Mouse (Mus musculus) cortical plate, adult 2 months (tissue): ENCODE data around the gene Fdxacb1. TPM values are rescaled to one million over a fixed set of nuclear protein-coding genes. Genes with fewer than 3 reads are reported as not detected.

Experiments used
- H3K27ac ChIP-seq: fragments of 200-500 bp; 2 replicates; pipeline ENCODE4 v1.5.1; 2012; ENCODE audit warnings: low read length, control low read depth, inconsistent platforms; ENCODE audit not compliant: insufficient read depth
- H3K4me1 ChIP-seq: fragments of 200-500 bp; 2 replicates; pipeline ENCODE4 v1.6.1; 2011; ENCODE audit warnings: low read length; ENCODE audit not compliant: control insufficient read depth, insufficient read depth
- H3K4me3 ChIP-seq: fragments of 200-500 bp; 2 replicates; pipeline ENCODE4 v1.5.1; 2011; ENCODE audit warnings: mild to moderate bottlenecking, low read length, control low read depth; ENCODE audit not compliant: insufficient read depth
- CTCF ChIP-seq: fragments of 200-500 bp; IDR thresholded peaks from 2 replicates; pipeline ENCODE4 v1.5.1; 2011; ENCODE audit warnings: mild to moderate bottlenecking, control low read depth, low read length; ENCODE audit not compliant: insufficient read depth; ENCODE audit errors: extremely low read depth
- POLR2A ChIP-seq: fragments of 200-500 bp; IDR thresholded peaks from 2 replicates; pipeline ENCODE4 v1.6.1; 2011; ENCODE audit warnings: mild to moderate bottlenecking, low read length, control low read depth; ENCODE audit not compliant: insufficient read depth; ENCODE audit errors: extremely low read depth
- polyA plus RNA-seq: library from polyadenylated mRNA; depleted of rRNA; stranded (reverse); fragments of >200 nt; gene quantifications from 2 replicates; pipeline ENCODE4 v1.2.3, GENCODE M21; 2012

Fdxacb1 gene
- polyA plus RNA-seq, 1 experiment = 7.9 TPM

- no peaks in the 10 kb centered on the region for H3K4me1 ChIP-seq
- no peak overlapping the region for H3K4me3 ChIP-seq
- no peak for TF ChIP-seq POLR2A
- no peak for TF ChIP-seq CTCF
- H3K27ac ChIP-seq = no peak overlapping the region
Measured at GRCm38 (mm10) chr9:50798368-50798767, 30.3 kb downstream of the Fdxacb1 start.

DNA sequence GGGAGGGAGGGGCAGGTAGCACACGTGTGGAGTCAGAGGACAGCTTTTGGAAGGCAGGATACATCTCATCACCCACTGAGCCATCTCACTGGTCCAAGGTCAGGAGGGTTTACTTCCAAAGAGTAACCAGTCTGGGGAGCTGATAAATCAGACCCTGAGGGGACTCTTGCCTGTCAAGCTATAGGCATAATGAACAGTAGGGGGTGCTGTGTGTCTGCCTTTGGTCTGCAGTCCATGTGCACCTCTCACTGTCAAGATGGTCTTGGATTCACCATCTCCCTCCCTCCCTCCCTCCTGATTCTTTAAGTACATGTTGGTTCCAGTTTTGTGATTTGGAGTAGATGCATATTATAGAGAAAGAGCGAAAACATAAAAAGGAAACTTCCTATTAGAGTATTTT is 32.9 kb downstream of the Fdxacb1 start:
- no peak for TF ChIP-seq POLR2A
- TF ChIP-seq CTCF = peak; percentile 79
- H3K4me1 ChIP-seq = no peaks in the 10 kb centered on the region
- no peak overlapping the region for H3K27ac ChIP-seq
- H3K4me3 ChIP-seq = no peak overlapping the region

DNA sequence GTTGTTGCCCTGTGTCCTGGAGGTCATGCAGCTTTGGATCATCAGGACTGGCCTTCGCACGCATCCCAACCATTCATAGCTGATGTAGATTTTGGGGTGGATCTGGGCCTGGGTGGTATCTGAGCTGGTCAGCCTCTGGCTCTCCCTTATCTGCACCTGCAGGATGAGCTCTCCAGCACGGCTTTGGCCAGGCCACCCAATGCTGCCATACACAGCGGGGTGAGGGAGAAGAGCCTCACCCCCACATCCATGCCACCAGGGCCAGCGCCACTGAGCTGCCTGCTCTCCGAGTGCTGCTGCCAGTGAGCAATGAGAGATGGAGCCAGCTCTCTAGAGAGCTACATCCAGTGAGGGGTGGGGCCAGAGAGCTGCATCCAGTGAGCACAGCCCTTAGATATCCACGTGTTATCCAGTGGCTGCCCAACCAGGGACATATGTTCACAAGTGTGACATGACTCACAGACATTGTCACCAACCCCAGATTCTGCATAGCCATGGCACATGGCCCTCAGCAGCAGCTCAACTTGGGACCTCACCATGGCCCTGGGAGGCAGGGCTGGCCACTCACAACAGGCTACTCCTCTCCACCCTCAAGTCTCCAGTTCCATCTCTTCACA is 35.1 kb downstream of the Fdxacb1 start:
- Histone ChIP-seq H3K4me1 (no peaks in the 10 kb centered on the region), H3K27ac (no peak overlapping the region), H3K4me3 (no peak overlapping the region)
- TF ChIP-seq CTCF (no peak), POLR2A (no peak)

- no peak overlapping the region for H3K4me3 ChIP-seq
- H3K27ac ChIP-seq = no peak overlapping the region
- no peaks in the 10 kb centered on the region for H3K4me1 ChIP-seq
- TF ChIP-seq POLR2A (no peak), CTCF (no peak)
Measured at GRCm38 (mm10) chr9:50808471-50808870, 40.4 kb downstream of the Fdxacb1 start.

DNA sequence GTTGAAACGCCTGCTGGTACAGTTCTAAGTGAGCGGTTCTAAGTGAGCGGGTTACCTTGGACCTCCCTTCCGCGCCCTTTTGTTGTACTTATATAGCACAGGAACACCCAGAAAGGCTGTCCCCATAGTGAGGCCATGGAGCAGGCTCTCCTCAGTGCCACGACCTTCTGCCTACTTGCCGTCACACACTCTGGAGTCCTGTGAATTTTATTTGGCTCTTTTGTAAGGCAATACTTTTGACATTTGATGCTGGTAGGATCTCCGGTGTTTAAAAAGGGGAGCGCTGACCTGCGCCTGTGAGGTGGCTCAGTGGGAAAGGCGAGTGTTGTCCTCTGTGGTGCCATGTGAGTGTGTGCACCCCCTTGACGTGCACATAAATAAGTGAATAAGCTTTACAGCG is 41.1 kb downstream of the Fdxacb1 start:
- TF ChIP-seq CTCF (no peak), POLR2A (no peak)
- no peaks in the 10 kb centered on the region for H3K4me1 ChIP-seq
- no peak overlapping the region for H3K4me3 ChIP-seq
- no peak overlapping the region for H3K27ac ChIP-seq

GRCm38 (mm10) chr9:50811187-50811586 is 43.2 kb downstream of the Fdxacb1 start:
- Histone ChIP-seq H3K4me1 (no peaks in the 10 kb centered on the region), H3K4me3 (no peak overlapping the region), H3K27ac (no peak overlapping the region)
- TF ChIP-seq CTCF = no peak
- TF ChIP-seq POLR2A = no peak

DNA sequence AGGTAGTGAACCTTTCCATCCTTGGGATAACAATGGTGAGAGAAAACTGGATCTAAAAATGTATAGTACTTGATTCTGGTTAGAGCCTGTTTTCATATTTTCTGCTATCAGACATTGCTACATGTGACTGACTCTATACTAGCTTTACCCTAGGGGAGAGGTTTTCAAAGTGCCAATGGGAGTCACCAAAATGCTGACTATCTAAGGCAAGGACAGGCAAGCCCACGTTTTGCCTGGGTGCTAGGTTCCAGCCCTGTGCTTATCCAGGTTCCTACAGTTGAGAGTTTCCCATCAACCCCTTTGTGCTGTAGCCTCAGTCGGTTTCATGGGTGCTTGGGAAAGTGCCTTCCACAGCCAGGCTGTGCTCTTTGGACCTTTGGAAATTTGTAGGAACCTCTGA is 43.7 kb downstream of the Fdxacb1 start:
- H3K4me1 ChIP-seq = no peaks in the 10 kb centered on the region
- no peak overlapping the region for H3K4me3 ChIP-seq
- H3K27ac ChIP-seq = no peak overlapping the region
- TF ChIP-seq CTCF (no peak), POLR2A (no peak)

DNA sequence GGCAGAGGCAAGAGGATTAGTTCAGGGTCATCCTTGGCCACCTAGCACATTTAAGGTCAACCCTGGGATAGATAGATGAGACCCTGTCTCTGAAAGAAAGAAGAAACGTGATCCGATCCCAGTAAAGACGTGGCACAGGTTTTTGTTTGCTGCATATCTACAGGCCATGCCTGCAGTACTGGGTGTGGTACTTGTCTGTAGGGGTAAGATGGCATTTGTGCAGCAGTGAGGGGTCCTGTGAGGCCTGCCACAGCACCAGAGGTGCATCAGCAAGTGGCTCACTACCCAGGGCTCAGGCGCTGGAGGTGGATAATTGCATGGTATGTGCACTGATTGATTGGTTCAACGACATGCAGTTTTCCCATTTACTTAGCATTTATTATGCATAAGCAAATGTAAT is 45.8 kb downstream of the Fdxacb1 start:
- no peak for TF ChIP-seq POLR2A
- TF ChIP-seq CTCF = no peak
- no peaks in the 10 kb centered on the region for H3K4me1 ChIP-seq
- no peak overlapping the region for H3K27ac ChIP-seq

DNA sequence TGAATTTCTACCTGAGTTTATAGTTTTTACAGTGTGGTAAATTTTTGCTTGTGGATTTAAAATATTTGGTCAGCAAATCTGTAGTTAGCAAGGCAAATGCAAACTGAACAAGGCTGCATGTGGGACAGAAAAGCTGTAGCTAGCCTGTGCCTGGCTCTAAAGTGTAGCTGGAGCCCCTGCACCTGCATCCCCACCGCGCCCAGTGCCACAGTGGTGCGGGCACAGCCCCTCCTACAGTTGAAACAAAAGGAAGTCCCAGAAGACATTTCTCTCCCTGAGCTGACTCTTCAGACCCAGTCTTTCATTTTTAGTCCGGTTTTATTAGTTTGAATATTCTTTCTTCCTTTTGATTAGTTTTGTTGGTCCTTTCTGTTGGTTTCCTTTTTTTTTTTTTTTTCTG is 47.6 kb downstream of the Fdxacb1 start:
- no peak overlapping the region for H3K4me3 ChIP-seq
- TF ChIP-seq CTCF (no peak), POLR2A (no peak)
- no peak overlapping the region for H3K27ac ChIP-seq
- H3K4me1 ChIP-seq = peaks cover 5% of the 10 kb centered on the region; the same call in 1 of the 2 replicates

More for the DNA sequence above, 45.8 kb downstream of the Fdxacb1 start:
- no peak overlapping the region for H3K4me3 ChIP-seq

DNA sequence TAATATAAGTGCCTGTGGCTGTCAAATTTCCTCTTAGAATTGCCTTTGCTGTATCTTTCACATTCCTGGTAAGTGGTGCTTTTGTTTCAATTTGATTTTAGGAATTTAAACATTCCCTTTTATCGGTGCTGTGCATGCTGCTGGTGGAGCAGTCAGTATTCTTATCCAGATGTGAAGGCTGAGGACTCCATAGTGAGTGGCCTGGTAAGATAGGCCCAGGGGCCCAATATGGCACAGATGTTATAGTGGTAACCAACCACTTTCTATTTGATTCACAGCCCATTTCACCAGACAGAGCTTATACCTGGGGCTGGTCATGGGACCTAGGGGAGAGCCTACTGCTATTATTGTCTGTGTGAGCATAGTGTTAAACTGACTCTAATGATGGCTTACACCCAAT is 48.5 kb downstream of the Fdxacb1 start:
- peaks cover 5% of the 10 kb centered on the region; the same call in 1 of the 2 replicates for H3K4me1 ChIP-seq
- H3K27ac ChIP-seq = no peak overlapping the region
- H3K4me3 ChIP-seq = no peak overlapping the region
- TF ChIP-seq CTCF = no peak
- TF ChIP-seq POLR2A = no peak

DNA sequence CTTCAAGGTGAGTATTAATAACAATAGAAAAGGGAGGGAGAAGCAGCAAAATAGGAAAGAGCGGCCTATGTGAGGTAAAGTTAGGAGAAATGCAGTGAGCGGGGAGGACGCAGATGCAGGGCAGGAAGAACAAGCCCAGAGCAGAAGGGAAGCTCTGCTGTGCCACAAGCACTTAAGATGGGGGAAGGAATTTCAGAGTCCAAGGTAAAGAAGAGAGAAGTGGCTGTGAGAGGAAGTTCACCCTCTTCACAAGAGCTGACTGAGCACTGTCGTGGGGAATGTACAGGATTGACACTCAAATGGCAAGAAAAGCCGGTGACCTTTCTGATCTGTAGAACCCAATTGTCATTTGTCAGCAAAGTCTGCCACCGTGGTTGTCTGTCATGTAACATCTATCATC is 50.0 kb downstream of the Fdxacb1 start:
- no peak overlapping the region for H3K4me3 ChIP-seq
- no peak overlapping the region for H3K27ac ChIP-seq
- peaks cover 7% of the 10 kb centered on the region for H3K4me1 ChIP-seq
- TF ChIP-seq POLR2A = no peak
- TF ChIP-seq CTCF = no peak
